Mouse (Mus musculus): ENCODE measurements around the gene Mturn. TPM values are rescaled to one million over a fixed set of nuclear protein-coding genes. Genes with fewer than 3 reads are reported as not detected.

Mturn gene
- 4.6 and 9.4 TPM in 2 replicates for total RNA-seq (2015; ENCODE audit: low replicate concordance)
- 13.1 and 14.2 TPM in 2 replicates for total RNA-seq (2017; ENCODE audit: low replicate concordance)

GRCm38 (mm10) chr6:54680891-54681745 lies at the start of gene Mturn:
TSS of gene Mturn (plus strand) at chr6:54681624.
- peak; percentile 77 for ATAC-seq (replicated peaks; ENCODE audit: low FRiP score, poor library complexity, severe bottlenecking)

DNA sequence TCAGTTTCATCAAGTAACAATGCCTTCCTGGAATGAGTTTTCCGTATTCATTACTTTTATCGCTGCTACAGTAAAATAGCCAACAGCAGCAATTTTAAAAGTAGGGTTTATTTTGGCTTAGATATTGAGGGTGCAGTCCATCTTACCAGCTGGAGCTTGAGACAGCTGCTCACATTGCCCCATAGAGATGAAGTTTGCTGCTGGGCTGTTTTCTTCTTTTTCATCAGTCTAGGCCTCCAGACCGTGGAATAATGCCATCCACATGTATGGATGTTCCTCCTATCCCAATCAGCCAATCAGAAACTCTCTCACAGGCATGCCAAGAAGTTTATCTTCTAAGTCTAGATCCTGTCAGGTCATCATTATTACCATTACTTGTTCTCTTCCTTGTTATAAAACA lies 41.5 kb upstream of the Mturn start:
- no peak for ATAC-seq (replicated peaks; ENCODE audit: low FRiP score, poor library complexity, severe bottlenecking)

GRCm38 (mm10) chr6:54641953-54642352 lies 39.5 kb upstream of the Mturn start:
- no peak for ATAC-seq (replicated peaks; ENCODE audit: low FRiP score, poor library complexity, severe bottlenecking)

DNA sequence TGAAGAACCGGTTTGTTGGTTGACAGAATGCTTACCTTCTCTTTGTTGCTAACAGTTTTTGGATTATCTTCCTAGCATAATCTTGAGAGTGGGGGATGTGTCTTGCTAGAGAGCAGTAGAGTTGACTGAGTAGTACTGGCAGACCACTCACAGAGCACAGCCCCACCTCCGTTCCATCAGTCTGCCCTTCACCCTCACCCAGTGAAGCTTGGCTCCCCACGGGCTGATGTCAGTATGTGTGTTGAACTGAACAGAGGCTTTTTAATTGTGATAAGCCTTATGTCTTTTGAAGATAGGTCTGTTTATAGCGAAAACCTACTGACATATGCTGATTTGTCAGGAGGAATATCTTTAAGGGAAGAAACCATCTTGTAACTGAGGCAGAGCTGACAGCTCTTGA lies 38.2 kb upstream of the Mturn start:
- no peak for ATAC-seq (replicated peaks; ENCODE audit: low FRiP score, poor library complexity, severe bottlenecking)

DNA sequence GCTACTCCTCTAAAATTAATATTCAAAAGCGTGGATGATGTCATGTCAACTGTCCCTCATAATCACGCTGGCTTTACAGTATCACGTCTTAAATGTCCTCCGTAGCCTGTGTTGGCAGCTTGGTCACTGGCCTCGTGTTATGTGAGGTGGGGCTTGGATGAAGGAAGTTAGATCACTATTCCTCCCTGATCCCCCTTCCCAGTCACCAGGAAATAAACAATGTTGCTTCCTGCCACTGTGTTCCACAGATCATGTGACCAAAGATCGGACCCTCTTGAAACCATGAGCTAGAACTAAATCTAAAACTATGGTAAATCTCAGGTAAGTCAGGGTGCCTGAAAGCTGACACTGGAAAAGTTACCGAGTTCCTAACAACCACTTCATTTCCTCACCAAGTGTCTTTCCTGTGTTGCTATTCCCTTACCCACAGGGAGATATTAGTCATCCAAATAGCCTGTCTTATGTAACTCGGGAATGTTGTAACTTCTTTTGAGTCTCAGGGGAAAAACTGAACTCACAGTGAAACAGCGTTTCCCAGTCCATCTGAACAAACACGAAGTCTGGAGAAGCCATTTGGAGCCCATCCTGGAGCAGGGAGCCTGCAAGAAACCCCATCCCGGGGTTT lies 25.8 kb upstream of the Mturn start:
- ATAC-seq (replicated peaks; ENCODE audit: low FRiP score, poor library complexity, severe bottlenecking), result no peak

- ATAC-seq (replicated peaks; ENCODE audit: low FRiP score, poor library complexity, severe bottlenecking), result no peak
These were observed 23.6 kb upstream of the Mturn start for GRCm38 (mm10) chr6:54657861-54658260.

- no peak for ATAC-seq (replicated peaks; ENCODE audit: low FRiP score, poor library complexity, severe bottlenecking)
These were observed 11.6 kb upstream of the Mturn start for GRCm38 (mm10) chr6:54669868-54670267.

- ATAC-seq (replicated peaks; ENCODE audit: low FRiP score, poor library complexity, severe bottlenecking), result no peak
These were observed 8.5 kb upstream of the Mturn start for GRCm38 (mm10) chr6:54672901-54673300.

- peak; percentile 58 for ATAC-seq (replicated peaks; ENCODE audit: low FRiP score, poor library complexity, severe bottlenecking)
These were observed 1.7 kb upstream of the Mturn start for GRCm38 (mm10) chr6:54679686-54680085.

DNA sequence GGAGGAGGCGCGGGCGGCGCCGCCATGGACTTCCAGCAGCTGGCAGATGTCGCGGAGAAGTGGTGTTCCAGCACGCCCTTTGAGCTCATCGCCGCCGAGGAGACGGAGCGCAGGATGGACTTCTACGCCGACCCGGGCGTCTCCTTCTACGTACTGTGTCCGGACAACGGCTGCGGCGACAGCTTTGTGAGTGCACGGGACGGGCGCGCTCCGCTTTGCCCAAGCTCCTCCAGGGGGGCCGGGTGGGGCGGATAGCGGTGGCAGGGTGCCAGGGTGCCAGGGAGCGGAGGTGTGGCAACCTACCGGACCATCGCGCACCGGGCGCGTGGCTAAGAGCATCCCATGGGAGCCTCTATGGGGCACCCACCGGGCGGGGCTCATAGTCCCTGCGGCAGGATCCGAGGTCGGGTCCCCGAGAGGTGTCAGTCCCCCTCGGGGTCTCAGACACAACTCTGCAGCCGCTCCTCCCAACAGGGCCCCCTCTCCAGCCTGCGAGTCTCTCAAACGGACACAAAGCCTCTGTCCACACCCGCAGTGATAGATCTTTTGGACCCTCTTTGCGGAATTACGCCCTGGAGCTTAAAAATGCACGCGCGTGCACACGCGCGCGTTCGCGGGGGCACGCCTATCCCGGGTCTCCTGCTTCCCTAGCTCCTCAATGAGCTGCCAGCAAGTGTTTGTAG lies 463 bp downstream of the Mturn start:
- ATAC-seq (replicated peaks; ENCODE audit: low FRiP score, poor library complexity, severe bottlenecking), result peak; percentile 60

DNA sequence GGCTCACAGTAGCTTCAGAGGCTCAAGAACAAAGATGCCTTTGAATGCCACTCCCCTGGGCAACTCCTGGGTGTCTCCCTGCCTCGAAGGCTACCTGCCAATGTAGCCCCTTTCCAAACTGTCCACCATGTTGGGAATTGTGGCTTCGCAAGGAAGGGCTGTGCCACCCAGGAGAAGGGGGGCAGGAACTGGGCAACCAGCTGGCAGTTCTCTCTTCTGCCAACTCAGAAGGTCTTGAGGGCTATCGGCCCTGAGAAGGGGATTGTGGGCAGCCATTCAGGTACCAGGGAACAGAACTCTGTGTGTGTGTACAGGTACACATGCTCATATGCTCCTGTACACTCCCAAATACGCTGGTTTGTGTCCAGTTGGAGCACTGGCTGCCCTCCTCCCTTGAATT lies 2.7 kb downstream of the Mturn start:
- ATAC-seq (replicated peaks; ENCODE audit: low FRiP score, poor library complexity, severe bottlenecking), result no peak

DNA sequence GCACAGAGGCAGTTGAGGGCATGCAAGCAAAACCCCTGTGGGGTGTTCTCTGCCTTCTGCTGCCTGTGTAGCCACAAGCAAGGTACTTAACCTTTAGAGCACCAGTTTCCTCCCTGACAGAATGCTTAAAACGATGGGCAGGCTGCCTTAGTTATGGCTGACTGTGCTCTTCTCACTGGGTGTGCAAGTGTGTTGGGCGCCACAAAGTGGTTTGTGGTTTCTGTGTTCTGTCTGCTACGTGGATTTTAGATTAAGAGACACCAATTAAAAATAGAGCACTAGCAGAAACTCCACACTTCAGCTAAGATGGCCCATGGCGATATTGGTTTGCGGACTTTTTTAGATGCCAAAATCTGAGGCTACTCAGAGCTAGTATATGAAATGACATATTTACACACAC lies 3.7 kb downstream of the Mturn start:
- no peak for ATAC-seq (replicated peaks; ENCODE audit: low FRiP score, poor library complexity, severe bottlenecking)

GRCm38 (mm10) chr6:54685716-54686395 lies 4.4 kb downstream of the Mturn start:
- no peak for ATAC-seq (replicated peaks; ENCODE audit: low FRiP score, poor library complexity, severe bottlenecking)

GRCm38 (mm10) chr6:54686946-54687737 lies 5.7 kb downstream of the Mturn start:
- ATAC-seq (replicated peaks; ENCODE audit: low FRiP score, poor library complexity, severe bottlenecking), result no peak

GRCm38 (mm10) chr6:54688467-54689323 lies 7.3 kb downstream of the Mturn start:
- no peak for ATAC-seq (replicated peaks; ENCODE audit: low FRiP score, poor library complexity, severe bottlenecking)

DNA sequence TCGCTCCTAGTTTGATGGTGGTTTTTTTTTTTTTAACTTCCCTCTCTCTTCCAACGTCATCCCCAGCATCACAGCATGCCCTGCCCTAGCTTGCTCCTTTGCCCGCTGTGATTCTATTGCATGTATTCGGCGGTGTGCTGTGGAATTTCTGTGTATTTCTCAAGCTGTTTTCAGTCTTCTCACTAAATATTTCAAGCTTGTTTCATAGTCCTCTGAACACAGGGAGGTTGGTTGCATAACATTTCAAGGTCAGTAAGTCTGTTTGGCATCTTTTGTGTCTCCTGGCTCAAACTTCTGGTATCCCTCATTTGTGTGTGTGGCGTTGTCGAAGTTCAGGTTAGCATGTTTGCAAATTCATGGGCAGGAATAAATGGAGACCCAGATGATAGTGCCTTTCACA lies 8.3 kb downstream of the Mturn start:
- no peak for ATAC-seq (replicated peaks; ENCODE audit: low FRiP score, poor library complexity, severe bottlenecking)

- no peak for ATAC-seq (replicated peaks; ENCODE audit: low FRiP score, poor library complexity, severe bottlenecking)
These were observed 9.4 kb downstream of the Mturn start for GRCm38 (mm10) chr6:54690838-54691237.

- ATAC-seq (replicated peaks; ENCODE audit: low FRiP score, poor library complexity, severe bottlenecking), result no peak
These were observed 10.1 kb downstream of the Mturn start for GRCm38 (mm10) chr6:54691368-54692116.
